Mouse (Mus musculus) kidney, adult 8-10 months (tissue): ENCODE measurements around the gene A930017K11Rik.

Experiments used
- DNase-seq, 2 experiments: peaks; one replicate each; pipeline ENCODE4 v3.0.0; 2022

A930017K11Rik gene

GRCm38 (mm10) chr17:25922120-25922519, 30.2 kb downstream of the A930017K11Rik start:
- DNase-seq, result peak in 1 of 2 experiments; percentile 46

GRCm38 (mm10) chr17:25919786-25920642, 32.4 kb downstream of the A930017K11Rik start:
- DNase-seq, result peak; percentile 100

GRCm38 (mm10) chr17:25919144-25919785, 33.1 kb downstream of the A930017K11Rik start, which contains the start of gene Rab40c:
Gene Rab40c (minus strand): TSS chr17:25919727.
- no peak for DNase-seq

- no peak for DNase-seq
Observed at GRCm38 (mm10) chr17:25918037-25918750, 34.2 kb downstream of the A930017K11Rik start.

GRCm38 (mm10) chr17:25916931-25917647, 35.3 kb downstream of the A930017K11Rik start:
- no peak for DNase-seq

GRCm38 (mm10) chr17:25914295-25914694, 38.1 kb downstream of the A930017K11Rik start:
- no peak for DNase-seq

GRCm38 (mm10) chr17:25913877-25914275, 38.5 kb downstream of the A930017K11Rik start:
- DNase-seq, result no peak

GRCm38 (mm10) chr17:25913186-25913876, 39.0 kb downstream of the A930017K11Rik start:
- peak; percentile 41 to 48 for DNase-seq

- peak; percentile 30 to 41 for DNase-seq
Observed at GRCm38 (mm10) chr17:25911816-25912215, 40.5 kb downstream of the A930017K11Rik start.

GRCm38 (mm10) chr17:25907640-25908039, 44.7 kb downstream of the A930017K11Rik start:
- DNase-seq, result no peak

- DNase-seq, result no peak
Observed at GRCm38 (mm10) chr17:25903061-25903460, 49.3 kb downstream of the A930017K11Rik start.

GRCm38 (mm10) chr17:25900193-25900592, 52.2 kb downstream of the A930017K11Rik start:
- no peak for DNase-seq
